Mouse (Mus musculus) brain, embryonic 18.5 days (tissue): ENCODE data around the gene Olfr1312.
"Not testable (repeated sequence)": the region's sequence is repeated elsewhere in the genome, so short reads cannot be mapped to it uniquely, and the experiment has no call there.

Experiments
- DNase-seq: peaks from one replicate; pipeline ENCODE4 v3.0.0-alpha.2; 2012; ENCODE audit warnings: low read depth, low spot score

Gene Olfr1312

DNA sequence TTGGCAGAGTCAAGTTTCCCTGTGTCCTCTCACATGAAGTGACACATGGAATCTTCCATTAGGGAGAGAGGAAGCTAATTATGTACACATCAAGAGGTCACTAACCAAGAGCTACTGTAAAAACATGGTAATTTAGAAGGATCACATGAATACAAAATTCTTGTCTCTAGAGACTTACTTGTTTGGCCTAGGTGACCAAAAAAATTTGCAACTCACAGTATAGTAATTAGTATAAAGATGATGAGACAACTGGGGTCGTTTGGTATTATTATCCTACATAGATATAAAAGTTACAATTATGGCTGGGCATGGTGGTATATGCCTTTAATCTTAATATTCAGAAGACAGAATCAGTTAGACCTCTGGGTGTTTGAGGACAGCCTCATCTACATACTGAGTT is at the start of gene Olfr1312:
Gene Olfr1312, minus strand, starts transcription at position 101 of the 400 bp plus-strand sequence.
- DNase-seq = no peak

DNA sequence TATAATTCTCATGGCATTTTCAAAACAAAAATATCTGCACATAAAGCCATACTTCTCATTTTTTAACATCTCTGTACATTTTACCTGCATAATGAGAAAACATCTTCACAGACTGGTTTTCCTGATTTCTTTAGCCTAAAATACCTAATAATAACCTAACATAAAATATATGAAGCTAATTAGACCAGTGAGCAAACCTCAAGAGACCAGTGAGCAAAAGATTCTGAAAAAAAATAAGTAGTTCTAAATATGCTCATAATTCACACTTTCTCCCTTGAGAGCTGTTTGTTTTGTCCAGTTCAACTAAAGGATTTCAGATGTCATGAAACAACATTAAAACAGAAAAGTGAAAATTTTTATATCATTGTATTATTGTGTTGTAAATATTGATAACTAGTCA is 46.6 kb upstream of the Olfr1312 start, which contains the start of gene Olfr1314:
Gene Olfr1314, minus strand, starts transcription at position 101 of the 400 bp plus-strand sequence.
- no peak for DNase-seq

DNA sequence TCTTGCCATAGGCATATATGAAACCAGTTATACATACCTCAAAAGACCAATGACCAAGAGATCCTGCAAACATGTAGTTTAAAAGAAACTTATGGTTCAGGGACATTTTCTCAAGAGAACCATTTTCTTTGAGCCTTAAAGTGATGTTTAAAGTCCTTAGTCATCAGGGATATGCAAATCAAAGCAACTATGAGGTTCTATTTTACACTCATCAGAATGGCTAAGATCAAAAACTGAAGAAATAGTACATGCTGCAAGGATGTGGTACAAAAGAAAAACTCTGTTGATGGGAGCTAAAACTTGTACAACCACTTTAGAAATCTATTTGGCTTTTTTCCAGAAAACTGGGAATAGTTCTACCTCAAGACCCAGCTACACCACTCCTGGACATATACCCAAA is 27.7 kb upstream of the Olfr1312 start, which contains the start of gene Olfr1313:
Gene Olfr1313, minus strand, starts transcription at position 101 of the 400 bp plus-strand sequence.
- DNase-seq = no peak

DNA sequence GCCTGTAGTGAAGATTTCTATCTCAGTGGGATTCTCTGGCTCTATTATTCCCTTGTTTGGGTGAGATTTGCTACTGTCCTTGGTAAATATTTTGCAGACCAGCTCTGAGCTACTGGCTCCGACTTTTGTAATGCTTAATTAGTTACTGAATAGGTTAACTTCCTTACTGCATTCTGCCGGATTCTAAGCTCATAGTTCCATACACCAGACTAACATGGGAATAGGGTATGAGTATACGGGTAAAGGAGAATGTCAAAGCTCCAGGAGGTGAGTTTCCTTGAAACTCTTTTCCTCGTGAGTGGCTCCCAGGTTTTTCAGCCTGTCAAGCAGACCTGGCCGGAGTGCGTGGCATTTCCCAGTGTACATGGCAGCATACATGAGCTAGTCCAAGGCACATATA is 23.1 kb downstream of the Olfr1312 start:
- DNase-seq = not testable (repeated sequence)

DNA sequence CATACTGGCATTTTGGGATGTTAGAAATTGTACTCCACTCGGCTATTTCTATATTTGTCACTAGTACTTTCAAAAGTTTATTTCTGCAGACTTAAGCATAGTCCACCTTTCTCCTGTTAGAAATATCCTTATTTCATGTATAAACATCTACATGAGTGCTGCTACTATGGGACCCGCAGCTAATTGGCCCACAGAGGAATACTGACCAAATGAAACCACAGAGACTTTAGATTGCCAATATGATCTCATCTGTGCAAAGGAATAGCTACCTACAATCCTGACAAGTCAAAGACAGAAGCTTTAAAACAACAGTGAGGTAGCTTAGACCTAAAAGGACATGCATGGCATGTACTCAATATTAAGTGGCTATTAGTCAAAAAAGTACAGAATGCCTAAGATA is 25.7 kb downstream of the Olfr1312 start, which contains the start of gene Olfr1311:
Gene Olfr1311, minus strand, starts transcription at position 101 of the 400 bp plus-strand sequence.
- DNase-seq = no peak

DNA sequence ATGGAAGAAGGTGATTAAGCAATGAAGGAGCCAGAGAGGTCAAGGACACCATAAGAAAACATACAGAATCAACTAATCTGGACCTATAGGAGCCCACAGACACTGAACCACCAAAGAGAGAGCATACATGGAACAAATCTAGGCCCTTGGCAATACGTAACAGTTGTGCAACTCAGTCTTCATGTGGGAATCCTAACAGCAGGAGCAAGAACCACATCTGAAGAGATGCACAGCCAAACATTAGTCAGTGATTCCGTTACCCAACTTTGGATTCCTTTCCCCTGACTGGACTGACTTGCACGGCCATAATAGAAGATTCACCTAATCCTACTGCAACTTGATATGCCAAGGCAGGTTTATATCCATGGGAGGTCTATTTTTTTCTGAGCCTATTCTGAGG is 35.1 kb downstream of the Olfr1312 start:
- no peak for DNase-seq

DNA sequence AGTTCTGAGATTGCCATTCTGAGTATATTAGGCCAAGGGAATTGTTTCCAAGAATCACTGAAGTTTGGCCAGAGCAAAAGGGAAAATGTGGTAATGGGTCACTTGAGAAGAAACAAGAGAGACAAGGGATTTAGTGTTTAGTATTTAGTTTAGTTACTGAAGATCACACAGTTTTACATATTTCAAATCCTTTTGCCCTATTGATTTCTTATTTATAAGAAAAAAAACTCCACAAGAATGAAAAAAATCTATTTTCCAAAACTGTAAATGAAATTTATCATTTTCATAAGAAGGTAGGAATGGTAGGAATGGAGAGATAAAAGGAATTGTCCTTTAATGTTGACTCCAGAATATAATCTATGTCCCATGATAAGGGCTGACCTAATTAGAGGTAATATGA is 37.4 kb downstream of the Olfr1312 start, which contains the start of gene Olfr1310:
Gene Olfr1310, minus strand, starts transcription at position 101 of the 400 bp plus-strand sequence.
- DNase-seq = no peak

DNA sequence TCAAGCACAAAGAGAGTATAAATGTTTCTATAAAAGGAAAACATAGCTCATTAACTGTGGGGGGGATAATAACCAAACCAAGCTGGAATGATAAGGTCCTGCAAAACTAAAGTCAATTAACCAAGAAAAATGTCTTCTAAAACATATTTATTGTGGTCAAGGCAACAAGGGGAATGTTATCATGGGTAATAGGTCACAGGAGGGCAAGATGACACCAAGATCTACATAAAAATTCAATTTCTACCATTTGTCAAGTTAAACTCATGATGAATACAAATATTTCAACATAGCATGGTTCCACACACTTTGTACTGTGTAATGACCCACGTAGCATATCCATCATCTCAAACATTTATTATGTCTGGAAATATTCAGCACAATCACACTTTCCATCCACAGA is 59.9 kb downstream of the Olfr1312 start, which contains the start of gene Olfr1309:
Gene Olfr1309, minus strand, starts transcription at position 101 of the 400 bp plus-strand sequence.
- no peak for DNase-seq
